Mouse (Mus musculus) thymus, postnatal 4 days (tissue): ENCODE data around the gene Clec16a.

ENCODE experiments used
- DNase-seq: peaks from one replicate; pipeline ENCODE4 v3.0.0; 2021

The Clec16a gene

DNA sequence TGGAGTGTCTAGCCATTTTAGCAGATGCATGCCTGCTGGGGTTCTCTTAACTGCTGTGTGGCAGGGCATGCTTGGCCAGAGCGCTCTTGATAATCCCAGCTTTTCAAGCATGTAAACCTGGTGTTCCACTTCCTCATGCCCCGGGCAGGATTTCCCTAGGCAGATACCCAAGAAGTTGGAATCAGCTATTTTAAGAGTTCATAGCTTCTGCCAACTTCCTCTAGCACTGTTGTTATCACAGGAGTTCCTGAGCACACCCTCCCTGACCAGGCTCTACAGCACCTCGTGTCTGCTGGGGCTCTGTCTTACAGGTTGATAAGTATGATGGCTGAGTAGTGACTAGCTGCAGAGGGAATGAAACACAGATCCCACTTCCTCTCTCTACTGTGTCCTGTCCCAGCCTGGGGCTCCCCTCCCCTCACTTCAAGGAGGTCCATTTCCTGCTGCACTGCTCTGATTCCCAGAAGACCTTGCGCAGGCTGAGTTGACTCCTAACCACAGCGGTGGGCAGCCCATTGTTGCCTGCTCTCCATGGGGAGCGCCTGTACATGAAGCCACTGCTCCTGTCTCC lies 144.7 kb downstream of the Clec16a start:
- peak; percentile 73 for DNase-seq

GRCm38 (mm10) chr16:10690442-10690841 lies 145.3 kb downstream of the Clec16a start:
- DNase-seq, result peak; percentile 35

DNA sequence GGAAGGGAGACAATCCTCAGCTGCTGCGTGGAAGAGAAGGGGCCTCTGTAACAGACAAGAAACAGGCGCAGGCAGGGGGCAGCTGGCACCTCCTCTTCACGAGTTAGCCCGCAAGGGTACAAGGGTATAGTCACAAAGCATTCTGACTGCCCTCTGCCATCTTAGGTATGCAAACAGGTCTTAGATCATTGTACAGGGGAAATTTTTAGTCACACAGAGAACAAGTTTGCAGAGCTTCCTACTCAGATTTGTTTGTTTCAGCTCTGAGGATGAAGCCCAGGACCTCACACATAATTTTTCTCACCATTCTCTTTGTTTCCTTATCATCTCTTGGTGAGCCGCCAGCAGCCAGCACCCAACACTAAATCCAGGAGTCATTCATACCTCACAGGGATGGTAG lies 146.6 kb downstream of the Clec16a start:
- peak; percentile 32 for DNase-seq

- DNase-seq, result no peak
These were observed 147.7 kb downstream of the Clec16a start for GRCm38 (mm10) chr16:10692848-10693247.

DNA sequence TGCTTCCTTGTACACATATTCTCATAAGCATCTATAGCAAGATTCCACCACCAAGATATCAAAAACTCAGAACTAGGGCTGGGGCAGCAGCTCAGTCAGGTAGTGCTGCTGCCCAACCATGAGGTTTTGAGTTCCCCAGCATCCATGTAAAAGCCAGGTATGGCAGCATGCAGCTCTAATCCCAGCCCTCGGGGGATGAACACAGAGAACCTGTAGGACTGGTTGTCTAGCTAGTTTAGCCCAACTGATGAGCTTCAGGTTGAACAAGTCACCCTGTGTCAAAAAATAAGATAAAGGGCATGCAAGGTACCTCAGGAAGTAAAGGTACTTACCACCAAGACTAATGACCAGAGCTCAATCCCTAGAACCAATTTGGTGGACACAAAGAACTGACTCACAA lies 148.3 kb downstream of the Clec16a start:
- no peak for DNase-seq

DNA sequence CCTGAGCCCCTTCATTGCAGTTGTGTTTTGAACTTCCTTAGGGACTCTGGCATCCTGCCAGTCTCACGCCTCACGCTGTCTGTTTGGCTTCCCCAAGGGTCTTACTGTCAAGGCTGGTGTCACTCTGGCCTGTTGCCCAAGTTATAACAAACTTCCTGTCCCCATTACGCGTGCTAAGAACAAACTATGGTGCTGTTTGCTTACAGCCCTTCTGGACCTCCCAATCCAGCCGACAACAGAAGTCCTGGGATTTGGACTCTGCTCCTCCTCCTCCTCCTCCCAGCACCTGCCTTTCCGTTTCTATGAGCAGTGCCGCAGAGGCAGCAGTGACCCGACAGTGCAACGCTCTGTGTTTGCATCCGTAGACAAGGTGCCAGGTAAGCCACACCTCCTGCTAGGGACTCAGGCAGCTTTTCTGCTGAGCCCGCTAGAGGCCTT lies 149.3 kb downstream of the Clec16a start:
- DNase-seq, result peak; percentile 51

DNA sequence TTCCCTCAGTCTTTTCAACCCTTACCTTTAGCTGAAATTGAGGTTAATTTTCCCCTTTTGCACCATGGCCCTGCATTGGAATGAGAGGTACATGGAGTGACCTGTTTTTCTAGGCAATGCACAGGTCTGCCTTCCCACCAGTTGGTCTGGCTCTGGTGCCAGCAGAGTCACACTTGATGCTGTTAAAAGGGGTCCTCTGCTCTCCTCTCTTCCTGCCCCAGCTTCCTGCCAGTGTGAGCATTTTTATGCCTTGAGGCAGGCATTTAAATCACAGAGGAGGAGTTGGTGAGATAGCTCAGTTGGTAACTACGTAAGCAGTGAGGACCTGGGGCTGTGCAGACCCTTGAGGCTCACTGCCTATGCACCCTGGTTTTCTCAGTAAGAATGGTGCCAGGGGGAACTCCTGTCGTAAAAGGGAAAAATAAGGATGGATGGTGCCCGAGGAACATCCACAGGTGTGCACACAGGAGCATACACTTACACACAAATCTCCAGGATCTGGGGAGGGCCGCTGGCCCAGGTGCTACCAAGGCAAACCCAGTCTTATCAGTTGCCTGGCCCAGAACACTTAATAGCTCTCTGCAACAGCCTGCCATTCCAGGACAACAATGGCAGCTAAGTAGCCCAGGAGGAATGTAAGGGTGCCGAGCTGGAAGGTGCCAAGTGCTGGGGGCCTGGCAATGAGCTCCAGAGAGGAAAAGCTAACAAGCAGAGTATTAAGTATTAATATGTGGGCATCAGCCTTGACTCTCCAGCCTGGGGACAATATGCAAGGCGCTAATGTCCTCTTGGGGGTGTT lies 152.9 kb downstream of the Clec16a start:
- peak; percentile 56 for DNase-seq

DNA sequence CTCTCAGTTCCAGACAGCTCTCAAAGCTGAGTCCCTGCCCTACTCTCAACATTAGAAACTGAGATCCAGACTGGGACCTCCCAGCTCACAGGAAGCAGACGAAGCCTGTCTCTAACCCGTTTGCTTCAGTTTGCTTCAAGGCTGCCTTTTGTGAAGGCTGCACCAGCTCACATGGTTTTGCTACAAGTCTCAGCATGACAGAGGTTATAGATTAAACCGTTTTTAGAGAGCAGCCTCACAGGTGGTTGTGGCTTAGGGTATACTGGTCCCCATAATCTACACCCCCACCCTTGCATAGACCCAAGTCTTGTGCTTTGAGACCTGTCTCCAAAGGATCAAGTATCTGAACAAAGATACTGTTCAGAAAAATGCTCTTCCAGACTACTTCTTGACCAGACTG lies 154.2 kb downstream of the Clec16a start:
- peak; percentile 69 for DNase-seq

DNA sequence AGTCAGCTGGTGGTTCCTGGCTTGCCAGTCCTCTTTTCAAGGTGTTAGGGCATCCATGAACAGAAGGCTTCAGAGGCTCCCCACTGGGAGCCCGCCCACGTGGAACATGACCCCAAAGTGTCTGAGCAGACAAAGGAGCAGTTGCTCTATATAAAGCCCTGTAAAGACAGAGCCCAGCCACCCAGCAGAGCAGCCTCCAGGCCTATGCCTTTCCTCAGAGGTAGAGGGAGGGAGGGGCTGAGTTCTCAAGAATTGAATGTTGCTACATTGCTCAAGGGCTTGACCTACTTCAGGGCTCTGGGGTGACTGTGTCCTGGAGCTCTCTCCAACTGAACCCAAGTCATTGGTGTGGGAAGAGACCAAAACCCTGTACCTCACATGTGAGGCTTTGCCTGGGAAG lies 155.0 kb downstream of the Clec16a start:
- peak; percentile 75 for DNase-seq

DNA sequence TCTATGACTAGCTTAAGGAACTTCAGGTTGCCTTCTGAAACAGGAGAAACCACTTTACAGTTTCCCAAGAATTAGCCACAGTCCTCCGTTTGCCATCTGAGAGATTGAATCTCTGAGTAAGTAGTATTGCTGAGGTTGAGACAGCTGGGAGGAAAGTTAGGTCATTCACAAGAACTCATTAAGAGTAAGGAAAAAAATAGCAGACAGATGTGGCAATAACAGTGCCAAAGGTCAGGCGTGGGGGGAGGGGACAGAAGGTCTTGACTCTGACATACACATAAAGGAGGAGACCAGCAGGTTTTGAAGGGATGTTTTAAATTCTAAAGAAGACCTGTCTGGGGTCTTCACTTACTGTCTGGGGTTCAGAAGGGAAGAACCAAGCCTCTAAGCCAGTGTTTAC lies 157.3 kb downstream of the Clec16a start:
- DNase-seq, result peak; percentile 61

GRCm38 (mm10) chr16:10703932-10704331 lies 158.8 kb downstream of the Clec16a start:
- no peak for DNase-seq

- no peak for DNase-seq
These were observed 160.3 kb downstream of the Clec16a start for GRCm38 (mm10) chr16:10705396-10705795.

- DNase-seq, result no peak
These were observed 166.4 kb downstream of the Clec16a start for GRCm38 (mm10) chr16:10711524-10711923.

- no peak for DNase-seq
These were observed 167.9 kb downstream of the Clec16a start for GRCm38 (mm10) chr16:10713041-10713440.

GRCm38 (mm10) chr16:10713441-10714239 lies 168.5 kb downstream of the Clec16a start:
- peak; percentile 88 for DNase-seq

DNA sequence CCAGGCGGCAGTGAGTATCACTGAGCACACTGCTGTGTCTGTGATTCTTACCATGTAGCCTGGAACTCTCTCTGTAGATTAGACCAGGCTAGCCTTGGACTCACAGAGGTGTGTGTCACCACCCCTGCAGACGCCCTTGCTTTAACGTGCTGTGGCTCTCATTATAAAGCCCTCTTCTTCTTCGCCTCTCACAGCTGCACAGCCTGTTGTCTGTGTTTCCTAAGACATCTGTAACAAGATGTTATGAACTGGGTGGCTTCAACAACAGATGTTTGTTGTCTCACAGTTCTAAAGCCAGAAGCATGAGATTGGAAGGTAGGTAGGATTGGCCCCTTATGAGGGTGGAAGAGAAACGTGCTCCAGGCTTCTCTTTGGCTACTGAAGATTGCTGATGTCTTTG lies 170.1 kb downstream of the Clec16a start:
- peak; percentile 61 for DNase-seq

- peak; percentile 64 for DNase-seq
These were observed 170.5 kb downstream of the Clec16a start for GRCm38 (mm10) chr16:10715632-10716031.

DNA sequence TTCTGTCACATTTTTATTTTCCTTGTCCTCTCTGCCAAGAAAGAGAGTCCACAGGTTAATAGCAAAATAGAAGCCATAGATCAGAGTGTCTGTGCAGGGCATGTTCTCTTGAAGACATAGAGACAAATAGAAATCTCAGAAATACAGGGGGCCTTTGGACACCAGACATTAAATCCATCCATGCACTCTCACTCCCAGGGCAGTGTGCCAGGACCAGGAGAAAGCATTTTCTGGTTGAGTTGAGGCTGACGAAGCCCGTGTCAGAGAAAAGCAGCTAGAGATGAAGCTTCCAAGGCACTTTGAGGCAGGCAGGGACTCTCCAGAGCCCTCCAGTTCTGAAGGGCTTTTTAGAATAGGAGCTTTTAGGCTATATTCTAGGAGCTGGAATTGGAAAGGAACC lies 171.6 kb downstream of the Clec16a start:
- no peak for DNase-seq

DNA sequence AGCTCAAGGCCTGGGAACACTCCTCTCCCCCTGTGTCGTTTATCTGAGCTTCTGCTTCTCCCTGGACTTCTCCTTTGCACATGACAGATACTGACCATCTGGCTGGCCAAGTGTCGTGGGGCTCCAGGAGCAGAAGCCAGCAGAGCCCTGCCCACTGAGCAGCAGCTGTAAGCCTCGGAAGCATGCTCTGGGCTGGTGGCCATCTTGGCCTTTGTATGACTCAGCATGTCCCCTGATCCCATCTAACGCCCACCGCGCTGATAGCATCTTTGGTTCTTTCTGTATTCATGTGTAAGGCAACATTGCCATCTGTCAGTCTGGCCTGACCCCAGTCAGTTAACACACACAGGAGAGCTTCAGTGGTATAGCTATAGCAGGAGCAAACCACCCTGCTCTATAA lies 174.8 kb downstream of the Clec16a start:
- DNase-seq, result peak; percentile 35

DNA sequence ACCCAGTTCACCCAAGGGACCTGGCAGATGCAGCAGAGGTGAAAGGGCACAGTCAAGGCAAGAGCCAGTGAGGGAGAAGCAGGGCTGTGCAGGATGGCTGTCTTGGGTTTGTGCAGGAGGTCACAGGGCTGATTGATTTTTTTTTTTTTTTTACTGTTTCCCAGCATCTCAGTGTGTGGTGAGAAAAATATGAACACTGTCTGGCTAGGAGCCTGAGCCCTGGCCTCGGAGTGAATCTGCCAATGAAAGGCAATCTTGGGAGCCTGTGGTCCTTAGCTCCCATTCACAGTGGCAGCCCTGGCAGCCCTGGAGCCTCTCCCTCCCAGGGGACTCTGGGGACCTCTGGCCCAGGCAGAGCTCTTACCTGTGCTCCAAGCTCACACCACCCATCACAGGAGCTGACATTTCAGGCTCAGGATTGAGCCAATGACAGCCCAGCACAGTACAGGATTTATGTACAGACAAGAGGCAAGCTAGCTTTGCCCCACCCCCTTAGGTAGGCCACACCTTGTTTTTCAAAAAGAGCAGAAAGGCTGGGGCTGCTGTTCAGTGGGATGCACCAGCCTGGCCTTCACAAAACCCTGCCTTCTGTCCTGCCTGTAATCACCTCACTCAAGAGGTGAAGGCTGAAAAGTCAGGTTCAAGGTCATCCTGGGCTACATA lies 177.9 kb downstream of the Clec16a start:
- DNase-seq, result peak; percentile 46

DNA sequence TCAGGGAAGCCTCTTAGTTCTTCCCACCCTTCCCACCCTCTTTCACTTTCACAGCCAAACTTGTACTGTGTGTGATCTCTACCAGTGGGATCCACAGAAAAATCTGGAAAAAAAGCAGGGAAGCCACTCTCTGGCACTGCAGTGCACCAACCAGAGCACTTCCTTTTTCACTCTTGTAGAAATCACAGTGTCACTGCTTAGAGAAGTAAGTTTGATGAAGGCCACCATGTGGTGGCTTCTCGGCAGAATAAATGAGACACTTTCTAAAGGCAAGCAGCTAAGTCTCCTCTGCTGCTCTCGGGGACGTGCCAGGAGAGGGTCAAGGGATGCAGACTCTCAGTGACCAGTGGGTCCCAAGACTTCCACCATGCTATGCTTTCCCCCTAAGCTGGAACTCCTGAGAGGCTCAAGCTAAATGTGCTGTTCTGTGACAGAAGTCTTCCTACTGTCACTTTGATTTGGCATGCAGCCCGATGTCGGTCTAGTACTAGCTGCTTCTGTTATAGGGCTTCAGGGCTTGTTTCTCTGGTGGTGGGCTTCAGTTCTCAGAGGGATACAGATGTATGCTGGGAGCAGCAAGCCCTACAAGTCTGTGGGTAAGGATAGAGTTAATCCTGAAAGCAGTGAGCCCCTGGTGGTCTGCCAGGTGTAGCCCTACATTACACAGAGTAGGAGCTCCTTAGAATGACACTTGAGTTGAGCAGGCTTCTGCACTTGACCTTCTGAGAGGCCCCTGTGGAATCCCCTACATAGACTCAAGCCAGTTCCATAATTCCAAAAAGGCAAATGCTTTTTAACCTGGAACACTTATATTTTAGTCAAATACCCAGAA lies 178.9 kb downstream of the Clec16a start:
- DNase-seq, result peak; percentile 32

GRCm38 (mm10) chr16:10725156-10725555 lies 180.0 kb downstream of the Clec16a start:
- peak; percentile 36 for DNase-seq
